Mouse (Mus musculus): ENCODE results near the gene Wls.

Gene Wls

DNA sequence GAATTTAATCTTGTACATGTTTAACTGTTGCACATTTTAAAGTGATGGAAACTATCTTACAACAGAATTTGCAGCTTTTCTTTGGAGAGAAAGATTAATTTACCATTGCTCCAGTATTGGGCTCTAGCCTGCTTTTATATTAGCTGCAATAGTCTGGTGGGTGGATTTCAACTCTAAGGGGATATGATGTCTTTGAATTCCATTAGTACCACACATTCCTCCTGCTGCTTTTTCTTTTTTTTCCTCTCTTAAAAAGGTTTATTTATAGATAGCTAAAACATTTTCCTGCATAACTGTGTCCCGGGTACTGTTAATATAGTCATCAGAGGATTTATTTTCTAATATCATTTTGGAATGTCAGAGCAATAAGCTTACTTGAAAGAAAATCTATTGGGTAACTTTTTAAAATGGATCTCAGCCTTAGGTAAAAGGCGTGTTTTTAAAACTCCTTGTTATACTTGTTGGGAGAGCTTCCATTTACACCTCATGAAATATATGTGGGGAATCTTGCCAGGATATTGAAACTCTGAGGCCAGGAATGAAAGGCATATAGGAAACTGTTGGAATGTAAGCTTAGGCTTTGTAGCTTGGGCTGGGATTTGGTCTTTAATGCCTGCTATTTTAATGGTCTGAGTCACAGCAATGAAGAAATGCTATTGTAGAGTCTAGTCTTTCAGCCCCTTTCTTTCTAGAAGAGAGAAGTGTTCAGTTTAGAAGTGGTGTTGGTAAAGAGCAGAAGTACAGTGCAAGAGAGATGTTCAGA lies 78.0 kb downstream of the Wls start:
- no peak for DNase-seq (ENCODE audit: low spot score in 2 of 2)
